Mouse (Mus musculus): Measurements from ENCODE around the gene Agpat4.
"Not testable (repeated sequence)": the region's sequence is repeated elsewhere in the genome, so short reads cannot be mapped to it uniquely, and the experiment has no call there.

Agpat4 gene

DNA sequence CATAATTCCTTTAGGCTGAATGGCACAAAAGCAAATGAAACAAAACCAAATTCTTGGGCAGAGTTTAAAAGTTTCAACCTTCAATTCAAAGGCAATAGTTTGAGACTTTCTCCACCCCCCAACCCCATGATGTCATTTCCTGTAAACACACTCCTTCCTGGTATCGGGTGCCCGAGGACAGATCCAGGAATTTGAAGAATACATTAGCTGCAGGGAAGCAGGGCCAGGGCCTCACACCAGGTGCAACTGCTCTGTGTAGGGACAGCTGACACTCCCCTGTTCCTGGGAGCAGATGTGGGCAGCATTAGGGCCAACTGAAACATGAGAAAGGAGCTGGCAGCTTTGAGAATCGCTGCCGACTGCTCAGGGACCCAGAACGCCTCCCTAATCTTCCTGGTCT lies 76.6 kb downstream of the Agpat4 start:
- DNase-seq (ENCODE audit: low read depth, low spot score), result no peak

DNA sequence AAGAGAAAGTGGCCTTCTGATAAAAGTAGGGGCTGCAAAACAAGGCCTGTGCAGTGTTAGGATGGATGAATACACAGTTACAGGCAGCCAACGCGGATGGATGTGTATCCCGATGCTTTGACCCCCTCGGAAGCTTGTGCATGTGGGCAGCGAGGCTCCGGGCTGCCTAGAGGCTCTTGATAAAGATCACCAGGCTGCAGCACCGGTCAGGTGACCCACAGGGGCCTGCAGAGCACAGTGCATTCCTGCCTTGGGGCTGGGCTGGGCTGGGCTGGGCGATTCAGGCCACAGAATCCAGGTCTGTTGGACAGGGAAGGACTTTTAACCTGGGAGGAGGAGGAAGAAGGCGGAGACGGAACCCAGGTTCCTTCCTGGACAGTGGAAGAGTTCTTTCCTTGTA lies 77.1 kb downstream of the Agpat4 start:
- no peak for DNase-seq (ENCODE audit: low read depth, low spot score)

DNA sequence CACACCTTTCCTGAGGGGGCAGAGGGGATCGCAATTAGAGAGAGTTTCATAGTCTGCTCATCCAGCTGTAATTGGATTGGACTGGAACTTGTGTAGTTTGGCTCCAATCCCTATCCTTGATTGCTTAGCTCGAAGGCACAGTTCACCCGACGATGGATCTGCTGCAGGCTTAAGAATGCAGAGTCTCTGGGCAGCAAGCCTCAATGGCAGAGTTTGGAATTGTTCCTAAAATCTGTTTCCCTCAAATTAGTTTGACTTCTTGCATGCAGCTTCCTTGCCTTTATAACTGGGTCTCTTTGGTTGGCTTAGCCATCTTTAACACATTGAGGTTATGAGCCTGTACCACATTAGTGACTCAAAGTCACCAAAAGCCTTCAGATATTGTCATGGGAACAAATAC lies 81.4 kb downstream of the Agpat4 start:
- DNase-seq (ENCODE audit: low read depth, low spot score), result no peak

DNA sequence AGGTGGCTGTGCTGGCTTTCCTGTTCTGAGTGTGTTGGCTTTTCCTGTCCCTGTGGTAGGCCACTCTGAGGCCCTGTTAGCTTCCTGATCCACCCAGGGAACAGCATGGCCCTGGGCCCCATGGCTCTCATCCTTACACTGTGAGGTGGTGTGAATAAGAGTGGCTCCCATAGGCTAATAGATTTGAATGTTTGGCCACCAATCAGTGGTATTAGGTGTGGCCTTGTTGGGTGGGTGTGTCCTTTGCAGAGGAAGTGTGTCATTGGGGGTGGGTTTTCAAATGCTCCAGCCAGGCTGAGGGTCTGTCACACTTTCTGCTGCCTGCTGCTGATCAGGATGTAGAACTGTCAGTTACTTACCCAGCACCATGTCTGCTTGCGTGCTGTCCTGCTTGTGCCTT lies 82.6 kb downstream of the Agpat4 start:
- no peak for DNase-seq (ENCODE audit: low read depth, low spot score)

DNA sequence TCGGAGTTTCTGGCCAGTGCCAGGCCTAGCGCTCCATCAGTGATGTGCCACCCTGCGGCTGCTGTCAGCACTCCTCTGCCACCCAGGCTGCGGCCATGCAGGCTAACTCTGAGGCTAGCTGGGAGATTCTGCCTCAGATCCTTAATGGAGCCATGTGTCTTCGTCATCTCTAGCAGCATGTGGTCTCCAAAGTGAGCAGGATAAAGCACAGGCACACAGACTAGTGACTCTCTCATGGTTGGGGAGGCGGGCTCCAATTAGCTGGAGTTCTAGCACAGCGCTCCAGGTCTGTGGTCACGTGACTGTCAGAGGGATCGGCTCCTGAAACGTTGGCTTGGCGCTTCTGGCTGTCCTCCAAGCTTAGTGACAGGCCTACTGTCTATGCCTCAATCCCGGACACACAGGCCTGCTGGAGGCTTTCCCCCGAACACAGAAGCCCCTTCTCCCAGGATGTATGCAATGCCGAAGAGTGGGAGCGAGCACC lies 85.0 kb downstream of the Agpat4 start:
- DNase-seq (ENCODE audit: low read depth, low spot score), result no peak

DNA sequence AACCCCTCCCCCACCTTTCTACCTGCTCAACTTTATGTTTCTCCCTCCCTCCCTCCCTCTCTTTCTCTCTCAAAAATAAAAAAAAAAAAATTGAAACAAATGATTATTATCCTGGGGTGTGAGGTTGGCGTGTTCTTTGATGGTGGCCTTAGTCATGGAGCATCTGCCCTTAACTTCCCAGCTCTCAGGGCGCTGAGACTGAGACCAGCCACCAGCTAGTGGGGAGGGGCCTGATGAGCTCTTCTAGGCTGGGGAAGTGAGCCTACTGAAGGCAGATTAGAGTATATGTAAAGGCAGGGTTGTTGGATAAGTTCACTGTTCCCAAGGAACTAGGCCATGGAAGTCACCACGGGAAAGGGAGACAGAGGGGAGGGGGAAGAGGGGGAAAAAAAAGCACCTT lies 85.7 kb downstream of the Agpat4 start:
- no peak for DNase-seq (ENCODE audit: low read depth, low spot score)

DNA sequence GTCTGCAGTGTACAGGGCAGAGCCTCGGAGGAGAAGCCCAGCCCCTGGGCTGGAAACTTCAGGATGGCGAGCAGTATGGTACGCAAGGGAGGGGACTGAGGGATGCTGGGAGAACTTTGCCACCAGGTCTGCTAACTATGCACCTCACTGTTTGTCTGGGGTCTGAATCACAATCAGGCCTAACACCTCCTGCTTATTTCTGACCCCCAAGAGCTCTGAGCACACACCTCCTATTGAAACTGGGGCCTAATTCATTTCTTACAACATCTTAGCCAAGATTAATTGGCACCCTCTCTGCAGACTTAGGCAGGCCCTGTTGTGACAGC lies 86.1 kb downstream of the Agpat4 start:
- no peak for DNase-seq (ENCODE audit: low read depth, low spot score)

DNA sequence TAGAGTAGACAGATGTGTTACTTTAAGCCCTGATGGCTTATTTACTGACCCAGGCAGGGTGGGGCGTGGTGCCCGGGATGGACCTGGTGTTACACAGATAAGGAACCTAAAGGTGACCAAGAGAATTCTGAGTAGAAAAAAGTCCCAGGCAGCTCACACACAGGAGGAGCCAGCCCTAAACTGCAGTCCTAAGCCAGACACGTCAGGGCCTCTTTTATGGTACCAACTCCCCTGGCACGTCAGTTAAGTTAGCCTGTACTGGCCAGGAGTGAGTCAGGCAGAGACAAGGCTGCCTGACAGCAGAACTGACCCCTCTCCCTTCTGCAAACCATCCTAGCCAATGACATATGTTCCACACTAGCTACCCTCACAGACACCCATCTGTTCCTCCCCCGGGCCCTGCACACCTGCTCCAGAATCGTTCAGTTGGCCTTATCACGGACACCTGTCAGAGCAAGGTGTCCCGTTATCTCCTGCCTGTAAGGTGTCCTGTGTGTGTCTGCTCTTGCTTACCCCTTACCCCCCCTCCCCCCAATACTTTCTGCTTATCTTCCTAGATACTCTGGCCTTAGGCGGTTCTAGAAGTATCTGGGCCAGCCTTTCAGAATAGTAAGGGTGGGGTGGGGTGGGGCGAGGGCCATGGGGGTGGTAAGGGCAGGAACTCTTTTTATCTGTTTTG lies 86.7 kb downstream of the Agpat4 start:
- no peak for DNase-seq (ENCODE audit: low read depth, low spot score)

DNA sequence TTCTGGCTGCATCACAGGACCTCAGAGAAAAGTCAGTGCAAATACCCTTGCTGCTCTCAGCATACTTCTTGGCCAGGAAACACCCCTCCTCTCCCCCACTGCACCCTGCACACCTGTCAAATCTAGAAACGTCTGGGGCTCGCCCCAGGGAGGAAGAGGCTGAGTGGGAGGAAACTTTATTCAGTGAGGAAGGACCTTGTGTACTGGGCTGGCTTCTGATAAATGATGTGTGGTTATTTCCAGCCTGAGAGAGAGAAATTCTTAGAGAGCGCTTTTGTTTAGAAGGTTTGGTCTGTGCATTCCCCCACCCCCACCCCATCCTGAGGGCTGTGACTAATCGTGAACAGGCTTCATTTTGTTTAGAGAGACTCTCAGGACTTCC lies 87.2 kb downstream of the Agpat4 start:
- DNase-seq (ENCODE audit: low read depth, low spot score), result no peak

DNA sequence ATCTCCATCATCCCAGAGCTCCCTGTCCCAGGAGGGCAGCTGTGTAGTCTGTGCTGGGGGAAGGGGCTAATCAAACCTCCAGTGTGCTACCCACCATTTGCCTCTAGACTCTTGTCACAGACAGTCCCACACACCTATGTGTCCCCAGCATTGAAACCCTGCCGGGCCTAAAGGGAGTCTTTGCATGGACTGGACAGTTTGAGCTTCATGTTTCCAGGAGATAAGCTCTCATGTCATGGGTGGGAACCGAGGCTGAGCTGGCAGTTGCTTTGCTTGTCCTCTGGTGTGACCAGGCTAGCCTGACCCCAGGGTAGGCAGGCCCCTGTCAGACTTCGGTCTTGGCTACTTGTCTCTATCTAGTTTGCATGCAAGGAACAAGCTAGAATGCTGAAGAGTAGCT lies 87.7 kb downstream of the Agpat4 start:
- no peak for DNase-seq (ENCODE audit: low read depth, low spot score)

DNA sequence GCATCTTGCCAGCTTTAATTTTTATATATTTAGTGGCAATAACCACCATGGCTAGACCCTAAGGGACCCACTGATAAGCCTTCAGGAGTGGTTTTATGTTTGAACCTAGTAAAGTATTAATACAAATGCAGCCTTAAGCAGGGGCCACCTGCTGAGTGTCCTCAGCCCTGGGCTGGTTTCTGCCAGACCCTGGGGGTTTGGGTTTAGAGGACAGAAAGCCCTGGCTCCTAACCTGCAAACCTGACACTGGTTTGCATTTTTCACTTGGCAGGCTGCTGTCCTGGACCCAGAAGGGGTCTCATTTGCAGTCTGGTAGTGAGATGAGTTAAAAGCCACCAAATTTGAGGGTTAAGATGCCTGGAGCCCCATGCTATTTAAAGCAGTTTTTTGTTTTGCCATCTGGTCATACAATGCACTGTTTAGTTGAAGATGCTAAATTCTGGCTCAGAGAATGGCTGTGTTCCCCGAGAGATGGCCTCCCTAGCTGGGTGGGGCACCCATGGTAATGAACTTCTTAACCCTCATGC lies 88.6 kb downstream of the Agpat4 start:
- no peak for DNase-seq (ENCODE audit: low read depth, low spot score)

DNA sequence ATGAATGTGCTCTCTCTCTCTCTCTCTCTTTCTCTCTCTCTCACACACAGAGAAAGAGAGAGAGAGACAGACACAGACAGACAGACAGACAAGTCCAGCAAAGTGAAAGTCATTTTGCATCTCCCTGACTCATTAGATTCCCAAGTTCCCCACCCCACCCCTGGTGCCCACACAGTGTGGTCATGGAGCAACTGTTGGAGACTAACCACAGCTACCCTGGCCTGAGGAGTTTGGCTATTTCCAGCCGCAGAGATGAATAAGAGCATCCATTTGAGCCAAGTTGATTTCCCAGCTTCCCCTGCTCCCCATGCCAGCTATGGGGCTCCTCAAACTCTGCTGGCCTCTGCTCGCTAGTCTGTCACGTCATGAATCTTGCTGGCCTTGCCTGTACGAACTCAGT lies 91.0 kb downstream of the Agpat4 start:
- DNase-seq (ENCODE audit: low read depth, low spot score), result no peak

DNA sequence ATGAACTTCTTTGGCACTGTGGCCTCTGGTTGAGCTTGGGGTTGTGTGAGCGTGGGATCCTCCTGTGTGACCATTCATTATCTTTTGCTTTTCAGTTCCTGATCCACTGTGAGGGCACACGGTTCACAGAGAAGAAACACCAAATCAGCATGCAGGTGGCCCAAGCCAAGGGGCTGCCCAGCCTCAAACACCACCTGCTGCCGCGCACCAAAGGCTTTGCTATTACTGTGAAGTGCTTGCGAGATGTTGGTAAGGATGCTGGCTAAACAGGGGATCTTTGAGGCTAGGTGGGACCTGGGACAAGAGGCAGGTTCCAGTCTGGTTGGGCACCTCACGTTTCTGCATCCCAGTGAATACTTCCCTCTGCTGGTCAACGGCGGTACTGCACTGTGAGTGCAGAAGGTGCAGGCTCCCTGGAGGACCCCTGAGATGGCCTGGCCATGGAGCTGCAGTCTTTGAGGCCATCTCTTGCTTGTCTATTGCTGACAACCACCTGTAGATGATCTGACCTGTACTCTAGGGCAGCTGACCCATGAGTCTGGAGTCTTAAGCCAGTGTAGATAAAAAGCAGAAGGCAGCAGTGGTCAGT lies 92.1 kb downstream of the Agpat4 start:
- DNase-seq (ENCODE audit: low read depth, low spot score), result no peak

DNA sequence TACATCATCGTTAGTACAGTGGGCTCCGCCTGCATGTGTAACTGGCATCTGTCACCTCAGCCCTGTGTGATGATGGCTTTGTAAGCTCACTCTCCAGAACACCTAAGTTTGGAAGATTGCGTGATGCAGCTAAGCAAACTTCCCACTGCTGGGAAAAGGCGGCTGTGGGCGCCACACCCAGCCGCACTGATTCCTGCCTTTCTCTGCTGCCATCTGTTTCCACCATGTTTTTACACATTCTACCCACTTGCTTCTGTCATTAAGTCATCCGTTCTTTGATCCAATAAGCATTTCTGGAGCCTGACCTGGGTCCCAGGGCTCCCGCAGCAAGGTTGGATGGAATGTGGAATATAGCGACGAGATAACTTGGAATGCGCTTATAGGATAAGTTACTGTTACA lies 93.4 kb downstream of the Agpat4 start:
- DNase-seq (ENCODE audit: low read depth, low spot score), result no peak

DNA sequence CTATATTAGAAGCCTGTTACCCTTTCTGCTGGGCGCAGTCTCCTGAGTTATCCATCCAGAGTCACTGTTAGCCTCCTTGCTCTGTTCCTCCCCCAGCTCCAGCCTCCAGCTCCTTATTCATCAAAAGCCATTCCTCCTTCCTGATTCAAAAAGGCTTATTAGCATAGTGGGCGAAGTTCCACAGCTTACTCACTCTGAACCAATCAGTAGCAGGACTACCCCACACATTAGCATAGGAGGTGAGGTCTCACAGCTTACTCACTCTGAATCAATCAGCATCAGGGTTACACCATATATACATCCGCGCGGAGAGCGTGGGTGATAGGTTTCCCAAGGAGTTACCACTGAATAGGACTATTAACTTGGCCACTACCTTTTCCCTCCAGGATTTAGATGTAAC lies 93.8 kb downstream of the Agpat4 start:
- DNase-seq (ENCODE audit: low read depth, low spot score), result no peak

DNA sequence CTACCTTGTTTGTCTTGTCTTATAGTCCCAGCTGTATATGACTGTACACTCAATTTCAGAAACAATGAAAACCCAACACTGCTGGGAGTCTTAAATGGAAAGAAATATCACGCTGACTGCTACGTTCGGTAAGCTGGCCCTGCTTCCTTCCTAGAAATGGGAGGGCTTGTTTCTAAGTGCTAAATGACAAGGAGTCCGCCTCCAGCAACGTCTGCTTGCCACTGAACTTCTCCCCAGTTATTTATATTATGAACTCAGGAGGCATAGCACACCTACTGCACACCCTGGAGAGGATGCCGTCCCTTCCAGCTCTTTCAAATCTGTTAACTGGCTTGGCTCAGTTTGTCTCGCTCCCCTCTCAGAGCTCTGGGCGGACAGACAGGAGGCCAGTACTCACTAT lies 94.9 kb downstream of the Agpat4 start:
- no peak for DNase-seq (ENCODE audit: low read depth, low spot score)

DNA sequence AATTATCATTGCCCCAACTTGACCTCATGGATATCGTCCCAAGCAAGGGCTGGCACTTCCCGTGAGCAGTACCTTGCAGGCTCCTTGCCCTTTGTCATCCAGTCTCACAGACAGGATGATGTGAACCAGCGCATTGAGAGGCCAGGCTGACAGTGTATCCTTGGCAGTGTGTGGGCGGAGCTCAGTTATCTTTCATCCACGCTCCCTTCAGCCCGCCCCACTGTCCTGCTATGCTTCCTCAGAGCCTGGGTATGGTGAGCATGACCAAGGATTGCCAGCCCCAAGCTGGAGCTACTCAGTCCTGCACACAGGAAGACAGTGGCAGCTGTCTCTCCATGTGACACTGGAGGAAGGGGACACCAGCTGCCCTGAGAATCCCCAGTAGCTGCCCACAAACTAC lies 97.7 kb downstream of the Agpat4 start:
- DNase-seq (ENCODE audit: low read depth, low spot score), result no peak

DNA sequence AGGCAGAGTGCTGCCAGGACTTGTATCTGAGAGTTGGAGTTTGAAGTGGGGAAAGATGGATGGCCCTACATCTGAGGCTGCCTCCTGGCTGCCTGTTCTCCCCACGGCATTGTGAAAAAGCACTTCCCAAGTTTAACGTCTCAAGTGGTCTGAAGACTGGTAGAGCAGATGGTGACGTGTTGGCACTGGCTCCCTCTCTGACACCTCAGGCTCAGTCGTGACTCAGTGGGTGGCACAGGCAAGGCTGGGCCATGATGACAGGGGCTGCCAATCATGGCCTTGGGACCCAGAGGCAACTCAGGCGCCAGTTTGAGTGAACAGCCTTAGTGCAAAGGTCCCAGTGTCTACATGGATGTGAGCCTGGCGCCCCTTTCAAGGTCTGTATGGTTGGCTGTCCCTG lies 103.4 kb downstream of the Agpat4 start:
- no peak for DNase-seq (ENCODE audit: low read depth, low spot score)

DNA sequence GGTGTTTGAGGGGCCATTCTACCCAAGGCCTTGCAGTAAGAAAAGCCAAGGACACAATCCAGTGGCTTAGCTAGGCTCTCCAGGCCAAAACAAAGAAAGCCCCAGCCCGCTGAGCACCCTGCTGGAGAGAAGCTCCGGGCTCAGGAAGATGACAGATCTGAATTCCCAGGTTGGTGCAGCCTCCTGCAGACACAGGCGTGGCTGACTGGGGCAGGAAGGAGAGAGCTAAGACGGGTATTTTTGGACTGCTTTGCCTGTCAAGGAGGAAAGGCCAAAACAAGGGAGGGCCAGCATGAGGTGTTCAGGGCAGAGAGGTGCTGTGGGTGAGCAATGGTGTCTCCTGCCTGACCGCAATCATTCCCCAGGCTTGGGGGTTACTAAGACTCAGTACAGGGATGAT lies 105.2 kb downstream of the Agpat4 start:
- no peak for DNase-seq (ENCODE audit: low read depth, low spot score)

DNA sequence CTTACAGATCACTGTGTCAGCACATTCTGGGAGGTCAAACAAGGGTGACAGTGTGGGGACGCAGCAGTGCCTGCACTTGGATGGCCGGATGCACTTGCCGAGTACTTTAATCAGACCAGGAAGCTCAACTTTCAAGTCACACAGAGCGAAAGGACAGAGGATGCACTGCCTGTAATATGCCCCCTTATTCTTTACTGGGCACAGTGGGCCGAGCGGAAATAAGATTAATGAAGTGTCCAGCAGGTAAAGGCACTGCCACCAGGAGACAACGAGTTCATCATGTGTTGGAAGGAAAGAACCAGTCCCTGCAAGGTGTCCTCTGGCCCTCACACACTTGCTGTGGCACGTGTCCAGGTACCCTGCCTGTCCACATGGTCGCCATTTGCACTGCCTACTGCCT lies 105.6 kb downstream of the Agpat4 start:
- DNase-seq (ENCODE audit: low read depth, low spot score), result no peak

DNA sequence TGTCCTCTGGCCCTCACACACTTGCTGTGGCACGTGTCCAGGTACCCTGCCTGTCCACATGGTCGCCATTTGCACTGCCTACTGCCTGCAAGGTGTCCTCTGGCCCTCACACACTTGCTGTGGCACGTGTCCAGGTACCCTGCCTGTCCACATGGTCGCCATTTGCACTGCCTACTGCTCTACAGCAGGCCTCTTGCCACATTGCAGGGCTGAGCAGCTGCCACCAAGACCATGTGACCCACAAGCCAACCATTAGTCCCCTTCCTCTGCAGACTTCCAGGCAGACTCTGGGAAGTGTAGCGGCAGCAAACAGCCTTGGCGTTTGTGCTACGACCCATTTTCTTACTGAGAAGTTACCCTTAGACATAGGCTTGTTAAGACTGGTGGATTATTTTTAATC lies 106.0 kb downstream of the Agpat4 start:
- DNase-seq (ENCODE audit: low read depth, low spot score), result not testable (repeated sequence)

DNA sequence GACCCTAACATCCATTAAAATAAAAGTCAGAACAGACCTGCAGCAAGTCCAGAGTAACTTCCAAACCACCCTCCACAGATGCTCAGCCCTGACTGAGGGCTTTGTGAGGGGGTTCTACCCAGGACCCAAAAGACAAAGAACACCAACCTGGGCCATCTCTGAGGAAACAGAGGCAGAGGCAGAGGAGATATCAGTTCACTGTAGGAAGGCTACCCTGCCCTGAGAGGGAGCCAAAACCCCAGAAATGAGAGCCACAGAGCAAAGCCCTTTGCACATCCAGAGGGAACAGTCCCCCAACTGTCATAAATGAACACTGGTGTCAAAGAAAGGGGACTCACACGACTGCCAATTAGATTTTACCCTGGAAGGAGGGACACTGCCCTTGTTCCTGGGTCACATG lies 106.7 kb downstream of the Agpat4 start:
- DNase-seq (ENCODE audit: low read depth, low spot score), result no peak

DNA sequence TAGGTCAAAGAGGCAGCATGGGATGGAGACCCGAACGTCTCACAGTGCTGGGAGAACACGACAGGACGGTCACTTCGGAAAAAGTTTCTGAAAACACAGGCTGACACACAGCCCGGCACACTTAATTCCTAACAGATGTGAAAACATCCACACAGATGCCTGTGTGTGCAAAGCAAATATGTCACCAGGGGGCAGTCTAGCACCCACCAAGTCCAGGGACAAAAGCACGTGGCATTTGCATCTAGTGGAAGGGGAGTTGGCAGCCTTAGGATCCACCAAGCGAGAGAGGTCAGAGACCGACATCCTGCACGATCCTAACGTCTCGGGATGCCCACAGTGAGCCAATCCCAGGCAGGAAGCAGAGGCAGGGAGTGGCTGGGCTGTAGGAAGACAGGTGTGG lies 108.0 kb downstream of the Agpat4 start:
- DNase-seq (ENCODE audit: low read depth, low spot score), result no peak

DNA sequence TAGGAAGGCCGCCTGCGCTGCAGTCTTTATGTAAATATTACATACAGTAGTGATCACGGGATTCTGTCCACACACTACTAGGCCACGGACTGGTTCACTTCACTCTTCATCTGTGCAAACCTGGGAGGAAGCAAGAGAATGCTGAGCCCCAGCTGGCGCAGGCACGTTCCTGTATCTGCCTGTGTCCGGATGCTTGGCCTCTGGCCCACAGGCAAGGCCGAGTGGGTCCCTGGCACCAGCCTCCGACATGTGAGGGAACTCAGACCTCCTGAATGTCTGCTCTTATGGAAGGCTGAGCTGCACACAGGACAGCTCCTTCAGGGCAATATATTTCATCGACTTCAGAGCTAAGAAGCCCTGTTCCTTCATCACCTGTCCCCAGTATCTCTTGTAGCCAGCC lies 109.5 kb downstream of the Agpat4 start:
- DNase-seq (ENCODE audit: low read depth, low spot score), result no peak

Data from brain, embryonic 18.5 days (tissue).